Mouse (Mus musculus): ENCODE measurements around the gene Cog3.
"Not testable (repeated sequence)": the region's sequence is repeated elsewhere in the genome, so short reads cannot be mapped to it uniquely, and the experiment has no call there.

Cog3 gene

GRCm38 (mm10) chr14:75753991-75754817 is at the start of gene Cog3:
Cog3 (minus strand) TSS chr14:75754517.
- DNase-seq, result peak; percentile 97 to 98

GRCm38 (mm10) chr14:75797769-75798386 is 43.6 kb upstream of the Cog3 start:
- DNase-seq, result peak; percentile 64 to 86

GRCm38 (mm10) chr14:75795918-75796317 is 41.6 kb upstream of the Cog3 start:
- DNase-seq, result no peak

GRCm38 (mm10) chr14:75794726-75795125 is 40.4 kb upstream of the Cog3 start:
- peak; percentile 53 to 58 for DNase-seq

GRCm38 (mm10) chr14:75794324-75794723 is 40.0 kb upstream of the Cog3 start:
- DNase-seq, result peak; percentile 36 to 69

DNA sequence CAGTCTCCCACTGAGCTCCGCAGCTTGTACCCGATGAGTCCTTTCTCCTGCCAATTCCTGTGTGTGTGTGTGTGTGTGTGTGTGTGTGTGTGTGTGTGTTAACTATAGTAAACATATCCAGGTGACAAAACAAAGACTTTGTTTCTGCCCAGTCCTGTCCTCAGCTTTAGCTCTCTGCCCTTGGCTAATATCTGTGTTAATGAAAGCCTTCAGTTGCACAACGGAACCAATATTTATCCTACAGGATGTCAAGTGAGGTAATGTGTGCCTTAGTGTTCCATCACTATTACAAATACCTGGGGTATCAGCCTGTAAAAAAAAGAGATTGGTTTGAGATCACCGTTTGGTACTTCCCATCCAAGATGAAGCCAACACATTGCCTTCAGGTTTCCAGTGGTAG is 38.8 kb upstream of the Cog3 start:
- no peak for DNase-seq

DNA sequence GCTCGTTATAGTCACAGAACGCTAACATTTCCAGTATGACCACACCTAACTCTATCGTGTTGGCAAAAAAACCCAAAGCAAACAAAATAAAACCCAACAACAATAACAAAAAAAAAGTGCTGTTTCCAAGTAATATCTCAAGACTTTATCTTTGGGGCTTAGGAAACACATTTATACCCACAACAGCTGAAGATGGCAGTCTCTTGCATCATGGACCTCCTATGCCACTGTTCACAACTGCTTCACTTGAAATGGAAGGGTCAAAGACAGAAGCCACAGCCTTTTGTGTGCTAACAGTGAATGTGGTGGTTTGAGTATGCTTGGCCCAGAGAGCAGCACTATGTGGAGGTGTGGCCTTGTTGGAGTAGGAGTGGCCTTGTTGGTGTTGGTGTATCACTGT is 37.1 kb upstream of the Cog3 start:
- DNase-seq, result no peak

GRCm38 (mm10) chr14:75790411-75790996 is 36.2 kb upstream of the Cog3 start:
- no peak for DNase-seq

DNA sequence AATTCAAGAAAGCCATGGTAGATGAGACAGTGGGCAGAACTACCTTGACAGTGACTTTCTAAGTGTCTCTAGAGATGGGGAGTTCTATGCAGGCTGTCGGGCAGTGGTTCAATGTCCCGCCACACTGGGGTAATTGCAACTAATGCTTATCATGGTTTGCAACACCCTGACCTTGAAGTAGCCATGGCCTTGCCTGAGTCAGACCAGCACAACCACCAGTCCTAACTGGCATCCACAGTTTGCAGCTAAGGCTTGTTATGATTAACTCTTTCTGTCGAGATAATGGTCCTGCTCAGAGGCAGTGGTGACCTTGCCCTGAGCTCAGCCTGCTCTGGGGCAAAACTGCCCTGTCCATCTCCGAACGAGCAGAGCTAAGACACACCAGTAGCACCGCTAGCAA is 35.0 kb upstream of the Cog3 start:
- no peak for DNase-seq

DNA sequence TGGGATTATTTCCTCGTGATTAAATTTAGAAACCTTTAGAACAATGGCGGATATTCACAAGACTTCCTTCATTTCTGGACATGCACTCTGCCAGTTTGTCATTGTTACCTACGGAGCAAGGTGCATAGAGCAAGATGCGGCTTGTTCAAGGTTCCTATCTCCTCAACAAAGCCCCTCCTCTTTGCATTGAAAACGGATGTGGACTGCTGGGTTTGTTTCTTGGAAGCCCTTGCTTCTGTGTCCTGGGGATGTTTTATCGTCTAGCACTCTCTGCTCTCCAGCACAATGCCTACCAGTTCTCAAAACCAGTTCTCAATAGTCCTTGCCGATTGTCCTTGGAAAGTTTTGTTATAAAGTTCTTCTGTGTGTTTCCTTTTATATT is 33.5 kb upstream of the Cog3 start:
- no peak for DNase-seq

GRCm38 (mm10) chr14:75786868-75787793 is 32.8 kb upstream of the Cog3 start, which contains the start of gene Slc25a30:
Slc25a30 (minus strand) TSS chr14:75787037.
- DNase-seq, result peak; percentile 99

GRCm38 (mm10) chr14:75786424-75786867 is 32.1 kb upstream of the Cog3 start:
- DNase-seq, result peak in 1 of 2 experiments; percentile 60

GRCm38 (mm10) chr14:75779913-75780312 is 25.6 kb upstream of the Cog3 start:
- peak in 1 of 2 experiments; percentile 53 for DNase-seq

DNA sequence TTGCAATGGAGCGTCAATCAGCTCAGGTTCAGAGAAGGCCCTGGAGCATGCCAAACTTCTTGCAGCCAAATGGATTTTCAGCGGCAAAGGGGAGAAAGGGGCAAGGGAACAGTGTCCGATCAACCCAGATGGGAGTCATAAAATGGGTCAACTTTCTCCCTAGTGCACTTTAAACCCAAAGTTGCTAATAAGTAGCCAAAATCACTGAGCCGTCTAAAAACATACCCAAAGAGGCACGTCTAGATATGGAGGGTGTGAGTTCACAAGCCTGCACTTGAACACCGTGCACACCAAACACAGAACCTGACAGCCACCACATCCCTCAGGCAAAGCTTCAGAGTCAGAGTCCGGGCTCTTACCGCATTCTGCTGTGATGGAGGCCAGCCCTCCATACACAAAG is 22.3 kb upstream of the Cog3 start:
- peak; percentile 52 to 79 for DNase-seq

GRCm38 (mm10) chr14:75773431-75773830 is 19.1 kb upstream of the Cog3 start:
- DNase-seq, result peak in 1 of 2 experiments; percentile 24

DNA sequence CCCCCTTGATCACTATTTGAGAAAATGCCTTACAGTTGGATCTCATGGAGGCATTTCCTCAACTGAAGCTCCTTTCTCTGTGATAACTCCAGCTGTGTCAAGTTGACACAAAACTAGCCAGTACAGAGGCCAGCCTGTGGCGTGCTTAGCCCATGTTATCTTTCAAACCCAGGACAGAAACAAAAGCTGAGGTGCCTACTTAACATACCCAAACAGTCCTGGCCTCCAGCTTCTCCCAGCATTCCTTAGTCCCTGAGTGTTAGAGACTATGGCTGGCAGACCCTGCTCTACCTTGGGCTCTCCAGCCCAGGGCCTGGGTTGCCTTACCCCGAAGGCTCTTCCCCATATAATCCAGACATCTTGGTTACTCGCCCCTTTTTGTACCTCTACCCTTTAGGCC is 18.1 kb upstream of the Cog3 start:
- DNase-seq, result not testable (repeated sequence)

- peak; percentile 62 to 64 for DNase-seq
Observed at GRCm38 (mm10) chr14:75771101-75771501, 16.8 kb upstream of the Cog3 start.

GRCm38 (mm10) chr14:75769334-75769733 is 15.0 kb upstream of the Cog3 start:
- no peak for DNase-seq

- no peak for DNase-seq
Observed at GRCm38 (mm10) chr14:75768275-75768608, 13.9 kb upstream of the Cog3 start.

DNA sequence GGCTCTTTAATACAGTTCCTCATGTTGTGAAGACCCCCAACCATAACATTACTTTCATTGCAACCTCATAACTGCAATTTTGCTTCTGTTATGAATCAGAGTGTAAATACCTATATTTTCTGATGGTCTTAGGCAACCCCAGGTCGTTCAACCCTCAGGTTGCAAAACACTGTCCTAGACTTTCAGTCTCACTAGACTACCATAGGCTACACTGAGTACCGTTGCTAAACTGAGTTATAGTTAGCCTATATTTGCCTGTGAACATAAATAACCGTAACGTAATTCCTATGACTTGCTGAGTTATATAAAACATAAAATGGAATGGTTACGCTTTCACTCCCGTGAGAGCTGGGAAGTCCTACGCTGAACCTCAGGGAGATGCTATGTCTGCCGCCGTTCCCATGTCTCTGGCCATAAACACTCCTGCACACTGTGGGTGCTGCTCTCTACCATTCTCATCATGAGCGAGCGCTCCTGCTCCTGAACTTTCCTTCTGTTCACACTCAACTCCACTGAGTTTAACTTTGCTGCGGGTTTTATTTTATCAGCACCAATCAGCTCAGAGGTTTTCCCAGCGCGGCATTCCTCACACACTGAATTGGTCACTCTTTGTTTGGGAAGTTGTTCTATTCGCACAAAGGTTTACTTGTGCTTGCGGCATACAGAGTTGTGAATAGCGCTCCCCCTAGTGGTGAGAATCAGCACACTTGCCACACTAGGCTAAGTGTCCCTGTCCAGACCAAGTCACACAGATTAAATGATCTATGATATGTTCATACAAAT is 13.4 kb upstream of the Cog3 start:
- peak; percentile 84 to 87 for DNase-seq

GRCm38 (mm10) chr14:75761028-75761805 is 6.9 kb upstream of the Cog3 start:
- peak; percentile 48 to 57 for DNase-seq
